Mouse (Mus musculus) frontal cortex, postnatal 10 days (tissue): ENCODE measurements around the gene Pde1b.

Source experiments
- DNase-seq, 2 experiments: peaks; one replicate each; pipeline ENCODE4 v3.0.0; 2022; ENCODE audit warnings: low spot score in 2 of 2, mixed read lengths in 1 of 2

Pde1b gene

GRCm38 (mm10) chr15:103549475-103549874 is 46.6 kb downstream of the Pde1b start:
- DNase-seq = no peak

GRCm38 (mm10) chr15:103551053-103551452 is 48.2 kb downstream of the Pde1b start:
- DNase-seq = no peak

GRCm38 (mm10) chr15:103552096-103552690 is 49.4 kb downstream of the Pde1b start:
- no peak for DNase-seq

- DNase-seq = no peak
Observed at GRCm38 (mm10) chr15:103564981-103565380, 62.1 kb downstream of the Pde1b start, which contains the start of gene Glycam1. TSS of gene Glycam1 (minus strand) at chr15:103565081.
